Mouse (Mus musculus): ENCODE data around the gene Plcd3.

Gene Plcd3

DNA sequence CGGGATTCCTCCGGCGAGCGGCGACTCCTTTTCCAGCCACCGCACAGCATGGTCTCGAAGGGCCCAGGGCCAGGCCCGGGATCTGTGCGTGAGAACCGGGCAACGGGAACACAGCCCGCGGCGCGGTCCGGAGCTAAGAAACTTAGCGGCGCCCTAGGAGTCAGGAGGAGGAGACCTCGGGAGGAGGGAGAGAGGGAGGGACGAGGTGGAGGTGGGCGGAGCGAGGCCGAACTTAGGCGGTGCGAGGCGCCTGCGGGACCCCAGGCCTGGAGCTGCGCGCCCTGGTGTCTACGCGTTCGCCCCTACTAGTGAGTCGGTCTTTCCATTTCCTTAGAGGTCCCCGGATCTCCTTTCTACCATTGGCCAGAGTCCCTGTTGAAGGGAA, at the start of gene Plcd3, which contains the start of gene Acbd4:
Gene Plcd3 (minus strand): TSS at position 178 of the 385 bp plus-strand sequence.
Gene Acbd4 (plus strand): TSS at position 202 of the 385 bp plus-strand sequence.
- DNase-seq, result peak; percentile 91

DNA sequence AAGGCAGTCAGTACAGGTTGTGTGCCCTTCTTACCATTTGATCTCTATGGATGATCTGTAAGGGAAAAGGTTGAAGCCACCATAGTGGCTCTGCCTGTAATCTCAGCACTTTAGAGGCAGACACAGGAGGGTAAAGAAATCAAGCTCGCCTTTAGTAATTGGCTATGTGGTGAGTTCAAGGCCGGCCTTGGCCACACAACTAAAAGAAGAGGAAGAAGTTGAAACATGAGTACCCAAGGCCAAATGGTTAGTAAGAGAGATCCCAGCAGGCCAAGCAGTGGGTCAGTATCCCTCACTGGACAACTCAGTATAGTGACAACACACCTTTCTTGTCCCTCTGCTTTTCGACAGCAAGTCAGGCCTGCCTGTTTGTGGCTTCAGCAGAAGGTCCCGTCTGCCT, 48.3 kb upstream of the Plcd3 start:
- DNase-seq, result no peak

DNA sequence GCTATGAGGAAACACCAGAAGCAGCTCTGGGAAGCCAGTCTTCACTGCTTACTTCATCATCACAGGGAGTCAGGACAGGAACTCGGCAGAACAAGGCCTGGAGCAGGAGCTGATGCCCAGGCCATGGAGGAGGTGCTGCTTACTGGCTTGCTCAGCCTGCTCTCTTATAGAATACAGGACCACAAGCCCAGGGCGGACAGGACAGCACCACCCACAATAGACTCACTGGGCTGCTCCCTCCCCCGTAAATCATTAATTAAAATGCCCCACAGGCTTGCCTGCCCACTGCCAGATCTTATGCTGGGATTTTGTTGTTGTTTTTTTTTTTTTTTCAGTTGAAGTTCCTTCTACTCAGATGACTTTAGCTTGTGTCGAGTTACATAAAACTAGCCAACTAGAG, 46.3 kb upstream of the Plcd3 start:
- DNase-seq, result peak; percentile 70

DNA sequence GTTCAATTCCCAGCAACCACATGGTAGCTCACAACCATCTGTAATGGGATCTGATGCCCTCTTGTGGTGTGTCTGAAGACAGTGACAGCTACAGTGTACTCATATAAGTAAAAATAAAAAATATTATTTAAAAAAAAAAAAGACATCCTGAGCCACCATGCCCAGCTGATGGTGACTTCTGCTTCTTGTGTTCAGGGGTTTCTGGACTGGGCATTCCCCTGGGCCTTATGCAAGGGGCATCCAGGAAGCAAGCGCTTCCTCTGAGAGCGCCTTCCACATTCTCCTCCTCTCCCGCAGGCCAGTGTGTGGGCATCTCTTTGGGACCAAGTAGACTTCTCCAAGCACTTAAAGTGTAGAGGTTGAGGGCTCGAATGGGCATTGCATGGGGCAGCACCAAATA, 44.9 kb upstream of the Plcd3 start:
- no peak for DNase-seq

DNA sequence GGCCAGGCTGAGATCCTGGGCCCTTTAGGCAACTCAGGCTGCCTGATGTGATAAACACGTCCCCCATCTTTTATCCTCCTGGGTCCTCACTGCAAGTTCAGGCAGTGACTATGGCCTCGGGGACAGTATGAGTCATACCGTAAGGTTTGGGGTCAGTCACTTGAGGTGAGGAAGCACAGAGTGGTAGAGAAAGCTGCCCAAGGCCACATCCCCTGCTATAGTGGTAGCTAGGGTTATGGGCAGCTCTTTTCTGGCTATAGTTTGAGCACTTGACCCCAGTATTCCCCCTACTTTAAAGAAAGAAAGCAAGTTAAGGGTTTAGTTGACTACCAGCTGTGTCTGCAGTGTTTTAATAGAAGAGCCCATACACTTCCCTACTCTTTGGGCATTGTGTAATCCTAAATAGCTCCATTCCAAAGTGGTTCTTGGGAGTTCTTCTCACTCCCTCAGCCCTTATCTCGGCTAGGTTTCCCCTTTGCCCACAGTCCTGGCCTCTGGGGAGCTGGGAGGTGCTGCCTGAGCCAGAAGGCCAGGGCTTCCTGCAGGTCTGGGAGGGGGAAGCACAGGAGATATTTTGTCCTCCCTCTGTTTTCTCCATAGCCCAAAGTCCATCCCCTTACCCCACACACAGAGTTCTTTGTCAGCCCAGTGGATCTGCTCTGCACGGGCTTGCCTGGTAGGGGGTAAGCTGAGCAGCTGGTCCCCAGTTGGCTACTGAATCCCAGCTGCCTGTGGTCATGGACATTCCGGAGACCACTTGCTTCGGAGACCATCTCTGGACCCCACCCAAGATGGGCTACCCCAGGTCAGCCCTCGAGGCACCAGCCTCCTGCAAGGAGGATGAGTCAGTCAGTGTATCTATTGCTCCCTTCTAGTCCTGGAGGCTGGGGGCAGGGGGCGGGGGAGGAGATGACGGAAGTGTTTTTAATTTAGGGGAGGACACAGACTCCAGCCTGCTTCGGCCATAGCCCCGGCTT, 43.1 kb upstream of the Plcd3 start:
- no peak for DNase-seq

DNA sequence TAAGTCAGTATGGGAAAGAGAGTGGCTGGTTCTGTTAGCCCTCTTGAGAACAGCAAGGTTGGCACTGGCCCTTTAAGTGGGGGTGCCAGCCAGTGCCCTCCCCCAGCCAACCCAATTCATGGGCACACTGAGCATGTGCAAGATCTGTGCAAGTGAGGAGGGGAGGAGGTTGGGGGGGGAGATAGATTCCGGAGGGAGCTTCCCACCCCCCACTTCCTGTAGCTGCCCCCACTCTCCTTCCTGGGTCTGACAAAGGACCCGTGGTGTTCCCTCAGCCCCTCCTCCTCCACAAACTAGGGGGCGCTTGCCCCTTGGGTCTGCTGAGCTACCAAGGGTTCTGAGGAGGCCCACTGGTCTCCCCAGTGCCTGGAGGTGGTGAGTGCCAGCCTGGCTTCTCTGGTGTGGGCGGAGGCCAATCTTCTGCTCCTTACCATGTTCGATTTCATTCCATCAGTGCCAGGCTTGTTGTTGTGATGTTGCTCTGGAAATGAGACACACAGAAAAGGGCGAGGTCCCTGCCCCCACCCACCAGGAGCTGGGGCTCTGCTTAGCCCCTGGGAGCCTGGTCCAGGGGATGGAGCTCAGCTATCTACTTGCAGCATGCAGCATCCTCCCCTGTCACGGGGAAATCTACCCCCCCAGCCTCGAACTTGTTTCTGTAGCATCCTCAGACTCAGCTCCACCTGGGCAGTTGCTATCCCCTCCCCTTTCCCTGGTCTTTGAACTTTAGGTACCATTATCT, 41.2 kb upstream of the Plcd3 start:
- DNase-seq, result peak; percentile 75

DNA sequence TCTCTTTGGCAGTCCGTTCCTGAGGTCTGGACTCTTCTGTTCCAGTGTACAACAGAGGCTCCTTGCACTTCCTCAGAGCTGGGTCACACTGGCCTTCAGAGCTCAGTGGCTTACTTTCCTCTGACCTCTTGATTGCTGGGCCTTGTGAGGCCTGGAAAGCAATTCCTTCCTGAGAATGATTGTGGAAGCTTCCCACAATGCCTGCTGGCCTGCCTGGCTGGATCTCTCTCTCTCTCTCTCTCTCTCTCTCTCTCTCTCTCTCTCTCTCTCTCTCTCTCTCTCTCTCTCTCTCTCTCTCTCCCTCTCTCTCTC, 40.4 kb upstream of the Plcd3 start:
- peak; percentile 48 for DNase-seq

DNA sequence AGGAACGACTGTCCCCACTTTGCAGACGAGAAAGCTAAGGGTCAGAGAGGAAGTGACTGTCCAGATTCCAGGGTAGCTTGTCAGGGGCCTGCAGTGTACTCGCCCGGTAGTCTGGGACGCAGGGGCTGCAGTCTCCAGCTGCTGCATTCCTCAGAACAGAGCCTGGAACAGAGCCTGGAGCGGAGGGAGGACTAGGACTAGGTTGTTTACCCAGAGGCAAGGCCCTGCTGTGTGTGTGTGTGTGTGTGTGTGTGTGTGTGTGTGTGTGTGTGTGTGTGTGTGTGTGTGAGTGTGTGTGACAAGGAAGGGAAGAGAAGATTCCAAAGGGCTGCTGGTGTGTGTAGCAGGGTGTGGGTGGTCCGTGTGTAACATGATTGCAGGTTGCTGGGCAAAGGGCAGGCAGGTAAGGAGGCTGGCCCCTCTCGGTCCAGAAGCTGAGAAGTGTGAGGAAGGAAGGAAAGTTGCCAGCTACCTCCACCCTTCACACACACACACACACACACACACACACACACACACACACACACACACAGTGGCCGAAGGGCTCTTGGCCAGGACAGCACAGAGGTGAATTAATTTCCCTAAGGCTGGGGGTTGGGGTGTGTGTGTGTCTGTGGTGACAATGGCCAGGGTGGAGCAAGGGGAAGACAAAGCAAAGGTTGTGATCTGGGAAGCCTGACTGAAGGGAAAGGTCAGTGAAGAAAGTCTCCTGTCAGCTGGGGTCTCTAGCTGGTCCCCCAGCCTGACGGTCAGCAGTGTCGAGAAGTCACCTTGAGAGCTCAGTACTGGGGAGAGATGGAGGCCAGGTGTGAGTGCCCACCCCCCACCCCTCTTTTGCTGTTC, 39.9 kb upstream of the Plcd3 start:
- DNase-seq, result peak; percentile 75

DNA sequence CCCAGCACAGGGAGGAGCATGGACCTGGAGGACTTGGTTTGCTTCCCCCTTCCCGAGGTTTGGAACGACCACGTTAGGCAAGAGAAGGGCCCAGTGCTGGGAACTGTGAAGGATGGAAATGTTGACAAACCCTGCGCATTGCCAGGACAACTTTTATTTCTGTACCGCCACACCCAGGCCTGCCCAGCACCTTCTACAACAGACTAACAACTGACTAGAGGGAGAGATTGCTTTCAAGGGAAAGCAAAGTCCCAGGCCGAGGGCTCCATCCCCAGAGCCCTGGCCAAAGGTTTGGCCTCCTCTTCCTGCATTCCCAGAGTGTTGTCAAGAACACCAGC, 39.3 kb upstream of the Plcd3 start:
- no peak for DNase-seq

DNA sequence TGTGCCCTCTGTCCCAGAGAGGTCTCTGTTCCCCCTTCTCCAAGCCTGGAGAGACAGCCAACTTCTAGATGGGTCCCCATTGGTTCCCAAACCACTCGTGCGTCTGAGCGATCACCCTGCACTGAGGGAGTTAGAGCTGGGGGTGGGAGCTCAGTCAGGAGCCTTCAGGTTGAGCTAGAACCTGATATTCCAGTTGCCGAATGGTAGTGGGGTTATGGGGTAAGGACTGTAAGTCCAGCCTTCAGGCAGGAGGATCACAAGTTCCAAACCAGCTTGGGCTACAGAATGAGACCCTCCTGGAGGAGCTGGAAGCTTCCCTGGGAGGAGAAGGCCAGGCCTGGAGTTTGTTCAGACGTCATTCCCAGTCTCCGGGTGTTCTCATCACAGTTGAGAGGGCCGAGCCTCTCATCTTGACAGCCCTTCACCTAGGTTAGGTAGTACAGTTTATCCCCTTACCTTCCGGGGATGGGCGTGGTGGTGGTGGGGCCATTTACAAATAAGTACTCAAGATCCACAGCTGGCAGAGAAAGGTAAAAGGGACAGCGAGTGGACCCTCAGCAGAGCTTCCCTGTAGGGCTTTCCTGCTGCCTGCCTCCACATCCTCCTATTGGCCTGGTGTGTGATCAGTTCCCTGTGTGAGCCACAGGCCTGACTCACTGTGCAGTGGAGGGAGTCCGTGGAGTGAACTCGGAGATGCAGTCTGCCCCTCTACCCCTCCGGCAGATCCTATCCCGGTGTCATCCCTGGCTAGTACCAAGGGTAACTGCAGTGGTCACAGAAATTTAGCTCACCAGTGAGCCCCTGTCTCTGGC, 38.7 kb upstream of the Plcd3 start:
- no peak for DNase-seq

DNA sequence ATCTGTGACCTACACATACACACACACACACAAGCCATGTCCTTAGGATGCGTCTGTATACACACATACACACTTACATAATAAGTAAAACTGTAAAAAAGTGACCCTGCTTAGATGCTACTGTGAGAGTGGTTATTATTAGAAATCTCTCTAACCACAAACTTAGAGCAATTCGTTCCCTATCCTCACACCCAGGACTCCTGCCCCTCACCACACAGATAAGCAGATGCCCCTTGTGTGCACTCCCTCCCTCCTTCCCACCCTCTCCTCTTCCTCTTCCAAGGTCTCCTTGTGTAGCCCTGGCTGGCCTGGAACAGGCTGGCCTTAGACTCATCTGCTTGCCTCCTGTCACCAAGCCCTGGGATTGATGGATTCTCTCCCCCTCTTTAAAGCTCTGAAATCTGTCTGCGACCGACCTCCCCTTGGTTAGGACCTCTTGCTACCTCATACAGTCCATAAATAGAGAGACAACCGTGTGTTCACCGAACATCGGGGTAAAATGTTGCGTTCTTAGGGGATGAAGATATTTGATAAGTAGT, 34.6 kb upstream of the Plcd3 start:
- no peak for DNase-seq

DNA sequence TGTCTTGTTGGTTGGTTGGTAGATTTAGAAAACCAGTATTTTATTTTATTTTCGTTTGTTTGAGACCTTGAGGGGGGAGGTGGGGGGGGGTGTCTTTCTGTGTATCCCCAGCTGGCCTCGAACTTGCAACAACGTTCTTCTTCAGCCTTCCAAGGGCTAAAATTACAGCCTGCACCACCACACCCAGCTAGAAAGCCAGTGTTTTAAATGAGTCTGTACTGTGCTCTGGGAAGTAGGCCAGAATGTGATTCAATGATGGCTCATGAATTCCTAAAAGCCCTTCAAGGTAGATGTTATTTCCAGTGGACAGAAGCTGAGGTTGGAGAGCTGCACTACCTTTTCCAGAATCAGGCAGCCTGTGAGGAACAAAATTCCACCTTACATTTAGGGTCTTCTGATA, 32.8 kb upstream of the Plcd3 start:
- DNase-seq, result no peak

DNA sequence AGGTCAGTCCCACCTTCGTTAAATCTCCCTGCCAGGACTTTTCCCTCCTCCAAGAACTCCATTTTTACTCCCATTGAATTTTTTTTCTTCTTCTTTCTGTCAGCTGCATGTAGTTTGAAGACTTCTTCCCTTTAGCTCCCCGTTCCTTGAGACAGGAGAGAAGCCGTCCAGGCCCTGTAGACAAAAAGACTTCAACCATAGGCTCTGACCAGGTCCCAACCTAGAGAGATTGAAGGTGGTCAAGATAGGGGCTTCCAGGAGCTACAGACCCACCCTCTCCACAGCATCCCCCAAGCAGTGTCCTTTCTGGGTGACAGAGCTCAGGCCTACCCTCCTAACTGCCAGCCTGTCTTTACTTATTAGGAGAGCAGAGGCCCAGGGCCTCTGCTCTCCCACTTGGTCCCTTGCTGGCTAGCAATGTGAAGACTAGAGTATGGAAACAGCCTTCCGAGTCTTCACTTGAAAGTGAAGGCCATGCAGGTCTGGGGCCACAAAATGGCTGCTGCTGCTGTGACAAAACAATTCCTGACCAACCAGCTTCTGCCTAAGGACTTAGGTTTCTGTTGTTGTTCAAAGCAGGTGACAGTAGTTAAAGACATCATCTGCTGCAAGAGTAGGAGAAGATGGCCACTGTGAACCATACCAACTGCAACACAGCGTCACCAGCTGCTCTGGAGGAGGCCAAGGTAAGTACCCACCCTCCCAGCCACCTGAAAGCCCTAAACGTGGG, 32.2 kb upstream of the Plcd3 start:
- no peak for DNase-seq

DNA sequence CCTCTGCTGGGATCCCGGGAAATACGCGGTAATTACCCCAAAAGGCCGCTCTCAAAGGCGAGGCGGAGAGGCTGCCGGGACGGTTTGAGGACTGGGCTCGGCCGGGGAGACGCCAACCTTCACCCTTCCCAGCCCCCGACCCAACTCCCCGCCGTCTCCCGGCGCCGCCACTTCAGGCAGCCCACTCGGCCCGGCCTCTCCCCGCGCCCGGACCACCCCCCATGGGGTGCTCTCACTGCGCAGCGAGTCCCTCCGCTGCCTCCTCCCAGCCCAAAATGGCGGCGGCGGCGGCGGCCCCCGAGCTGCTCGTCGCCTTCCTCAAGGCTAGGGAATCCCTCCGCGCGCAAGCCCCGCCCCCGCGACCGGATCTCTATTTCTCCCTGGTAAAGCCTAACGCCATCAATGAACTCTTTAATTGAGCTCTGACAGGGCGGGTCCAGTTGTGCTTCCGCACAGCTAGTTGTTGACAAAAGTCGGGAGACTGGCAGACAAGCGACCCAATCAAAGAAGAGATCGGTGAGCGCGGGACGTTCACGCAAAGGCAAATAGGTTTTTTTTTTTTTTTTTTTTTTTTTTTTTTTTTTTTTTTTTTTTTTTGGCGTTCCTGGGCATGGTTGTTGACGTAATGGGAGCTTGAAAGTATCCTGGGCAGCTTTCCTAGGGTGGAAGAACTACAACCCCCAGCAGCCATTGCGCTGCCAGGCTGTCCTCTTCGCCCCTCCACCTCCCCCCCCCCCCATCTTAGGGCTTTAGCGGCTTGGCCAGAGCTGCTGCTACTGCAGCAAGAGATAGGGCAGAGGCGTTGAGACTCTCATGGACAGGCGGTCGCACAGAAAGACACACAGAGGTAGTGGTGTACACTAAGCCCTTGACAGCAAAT, 31.4 kb upstream of the Plcd3 start:
- DNase-seq, result peak; percentile 100

DNA sequence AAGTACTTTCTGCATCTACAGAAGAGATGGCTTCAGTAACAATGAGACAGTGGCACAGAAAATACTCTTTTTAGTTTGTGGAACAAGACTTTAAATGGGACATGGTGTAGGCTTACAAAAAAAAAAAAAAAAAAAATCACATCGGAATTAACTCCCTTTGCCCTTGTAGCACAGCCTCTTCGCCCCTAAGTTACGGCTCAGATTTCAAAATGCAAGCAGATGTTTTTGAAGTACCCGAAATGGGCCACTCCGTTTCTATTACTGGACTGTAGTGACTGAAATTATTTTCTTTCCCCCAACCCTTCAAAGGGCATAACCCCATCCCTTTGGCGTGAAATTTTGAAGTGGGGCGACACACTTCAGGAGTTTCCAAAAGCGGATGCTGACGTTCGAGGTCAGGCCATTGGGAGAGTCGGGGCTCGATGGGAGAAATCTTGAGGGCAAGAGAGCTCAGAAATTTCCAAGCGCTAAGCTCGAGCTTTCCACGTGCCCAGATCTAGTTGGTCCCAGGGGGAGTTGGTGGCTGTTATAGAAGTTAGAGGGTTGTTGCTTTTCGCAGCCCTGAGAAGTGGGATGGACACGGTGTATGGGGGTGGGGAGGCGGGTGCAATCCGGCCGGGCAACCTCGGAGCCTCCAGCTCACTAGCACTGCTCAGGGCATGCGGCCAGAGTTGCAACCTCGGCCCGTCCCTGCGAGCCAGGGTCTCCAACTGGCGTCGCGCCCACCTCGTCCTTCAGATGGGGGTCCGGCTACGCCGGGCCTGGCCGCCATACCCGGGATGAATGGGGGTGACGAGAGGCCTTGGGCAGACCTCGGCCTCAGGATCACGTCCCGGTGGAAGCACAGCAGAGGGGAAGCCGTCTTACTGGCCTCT, 30.5 kb upstream of the Plcd3 start, which contains the start of gene Hexim2:
Gene Hexim2 (plus strand): TSS at position 729 of the 875 bp plus-strand sequence.
- no peak for DNase-seq

DNA sequence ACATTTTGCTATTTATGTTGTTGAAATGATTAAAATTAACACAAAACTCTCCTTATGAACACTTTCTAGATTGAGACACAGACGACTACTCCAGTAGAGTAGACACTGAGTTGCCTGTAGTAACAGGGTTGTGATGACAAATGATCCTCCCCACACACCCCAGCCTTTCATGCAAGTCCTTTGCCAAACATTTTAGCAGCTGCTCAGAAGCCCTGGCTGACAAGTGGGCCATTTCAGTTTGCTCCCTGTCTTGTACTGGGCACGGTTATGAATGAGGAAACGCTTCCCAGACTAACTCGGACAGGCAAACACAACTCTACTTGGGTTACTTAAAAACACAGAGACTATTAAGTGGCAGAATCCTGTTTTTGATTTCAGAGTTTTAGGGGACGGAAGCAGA, 18.9 kb upstream of the Plcd3 start:
- no peak for DNase-seq

DNA sequence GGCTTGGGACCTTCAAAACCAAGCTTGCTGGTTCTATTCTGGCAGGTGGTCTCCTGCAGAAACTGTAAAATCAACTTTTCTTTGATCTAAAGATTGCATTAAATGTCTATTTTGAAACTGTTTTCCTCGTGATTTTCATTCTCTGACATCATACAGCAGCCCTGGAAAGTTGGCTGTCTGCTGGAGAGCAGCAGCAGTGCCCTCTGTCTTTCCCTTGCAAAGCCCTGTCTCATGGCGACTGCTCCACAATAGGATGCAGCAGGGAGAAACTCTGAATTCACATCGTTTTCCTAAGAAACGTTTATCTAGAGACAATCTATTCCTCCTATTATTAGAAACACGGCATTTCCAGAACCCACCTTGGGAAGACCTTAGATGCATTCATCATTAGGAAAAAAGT, 18.2 kb upstream of the Plcd3 start:
- no peak for DNase-seq

DNA sequence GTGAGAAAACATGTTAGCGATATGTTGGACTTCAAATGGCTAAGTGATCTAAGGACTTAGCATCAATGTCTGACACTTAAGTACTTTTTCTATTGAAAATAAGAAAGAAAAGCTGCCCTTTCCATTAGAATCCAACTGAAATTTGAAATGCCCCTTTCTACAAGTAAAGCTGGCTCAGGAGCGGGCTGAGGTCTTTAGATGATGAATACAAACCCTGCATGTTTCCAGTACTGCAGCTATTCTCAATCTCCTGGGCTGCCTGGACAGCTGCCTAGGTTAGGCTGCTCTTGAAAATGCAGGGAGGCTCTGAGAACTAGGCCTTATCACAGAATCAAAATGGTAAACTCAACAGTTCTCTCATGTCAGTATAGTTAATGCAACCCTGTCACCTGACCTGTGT, 17.4 kb upstream of the Plcd3 start:
- DNase-seq, result no peak

DNA sequence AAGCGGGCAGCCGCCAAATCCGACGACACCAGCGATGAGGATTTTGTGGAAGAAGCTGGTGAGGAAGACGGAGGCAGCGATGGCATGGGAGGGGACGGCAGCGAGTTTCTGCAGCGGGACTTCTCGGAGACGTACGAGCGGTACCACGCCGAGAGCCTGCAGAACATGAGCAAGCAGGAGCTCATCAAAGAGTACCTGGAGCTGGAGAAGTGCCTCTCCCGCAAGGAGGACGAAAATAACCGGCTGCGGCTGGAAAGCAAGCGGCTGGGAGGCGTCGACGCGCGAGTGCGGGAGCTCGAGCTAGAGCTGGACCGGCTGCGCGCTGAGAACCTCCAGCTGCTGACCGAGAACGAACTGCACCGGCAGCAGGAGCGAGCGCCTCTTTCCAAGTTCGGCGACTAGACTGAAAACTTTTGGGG, 16.1 kb upstream of the Plcd3 start:
- DNase-seq, result no peak

Measured in kidney, adult 18-20 months (tissue).